Mouse (Mus musculus) stomach, postnatal 0 days (tissue): ENCODE results near the gene Tmem248. TPM values are rescaled to one million over a fixed set of nuclear protein-coding genes. Genes with fewer than 3 reads are reported as not detected.

Experiments
- ATAC-seq: fragments of 200-750 bp; cut with Nextera tagmentation; 2 replicates; pipeline ENCODE4 v1.8.0; 2017; ENCODE audit not compliant: low FRiP score, low TSS enrichment
- DNase-seq: peaks from one replicate; pipeline ENCODE4 v3.0.0-alpha.2; 2016; ENCODE audit warnings: low spot score
- H3K27ac ChIP-seq: fragments of 300-500 bp; sonication (generic); replicated peaks from 2 replicates; pipeline ENCODE4 v1.5.1; 2014; ENCODE audit warnings: mild to moderate bottlenecking, control low read depth
- H3K27me3 ChIP-seq: fragments of 300-500 bp; sonication (generic); 2 replicates; pipeline ENCODE4 v1.6.1; 2014; ENCODE audit warnings: low read length; ENCODE audit not compliant: control insufficient read depth, insufficient read depth
- H3K36me3 ChIP-seq: fragments of 300-500 bp; sonication (generic); 2 replicates; pipeline ENCODE4 v1.6.1; 2014; ENCODE audit warnings: low read length, mixed read lengths; ENCODE audit not compliant: control insufficient read depth, insufficient read depth
- H3K4me1 ChIP-seq: fragments of 300-500 bp; sonication (generic); replicated peaks from 2 replicates; pipeline ENCODE4 v1.6.1; 2014; ENCODE audit warnings: antibody characterized with exemption; ENCODE audit not compliant: control insufficient read depth, insufficient read depth
- H3K4me2 ChIP-seq: fragments of 300-500 bp; sonication (generic); replicated peaks from 2 replicates; pipeline ENCODE4 v1.6.1; 2014; ENCODE audit warnings: low read depth, mild to moderate bottlenecking, control low read depth, moderate library complexity
- H3K4me3 ChIP-seq: fragments of 300-500 bp; sonication (generic); 2 replicates; pipeline ENCODE4 v1.5.1; 2014; ENCODE audit warnings: low read depth, low read length, control low read depth
- H3K9ac ChIP-seq: fragments of 300-500 bp; sonication (generic); 2 replicates; pipeline ENCODE4 v1.6.1; 2014; ENCODE audit warnings: mild to moderate bottlenecking, low read length, control low read depth, mixed read lengths
- H3K9me3 ChIP-seq: fragments of 300-500 bp; sonication (generic); 2 replicates; pipeline ENCODE4 v1.6.1; 2016; ENCODE audit warnings: low read length; ENCODE audit not compliant: control insufficient read depth
- CTCF ChIP-seq: IDR thresholded peaks from 2 replicates; pipeline ENCODE4 v1.5.1; 2016; ENCODE audit warnings: antibody characterized with exemption, low read depth, mild to moderate bottlenecking, moderate library complexity
- EP300 ChIP-seq: optimal IDR thresholded peaks from 2 replicates; pipeline ENCODE3; 2016; ENCODE audit warnings: antibody characterized with exemption
- WGBS: fragments of 180-500 bp; shearing (Covaris S2); extraction: QIAGEN DNeasy Blood & Tissue Kit; methylation state at CpG from one replicate; pipeline ENCODE4 v1.1.7; 2014; 5-methylcytosine and 5-hydroxymethylcytosine counted together
- polyA plus RNA-seq: library from polyadenylated mRNA; unstranded; fragments of >200 nt; fragmentation: Nextera tagmentation; extraction: Ambion mirVana; gene quantifications from 2 replicates; pipeline ENCODE4 v1.2.1, GENCODE M21; 2015

Tmem248 gene
- polyA plus RNA-seq, 1 experiment from 2014 or later: 33.2 TPM

GRCm38 (mm10) chr5:130266651-130267050, 49.8 kb downstream of the Tmem248 start:
- H3K27me3 ChIP-seq: no peaks in the 10 kb centered on the region
- TF ChIP-seq CTCF (peak; percentile 61), EP300 (no peak)
- H3K27ac ChIP-seq: no peak overlapping the region
- 81% methylated on average over 7 of the region's 7 CpGs for WGBS
- peaks cover 13% of the 10 kb centered on the region; the same call in 1 of the 2 replicates for H3K36me3 ChIP-seq
- H3K4me1 ChIP-seq: no peaks in the 10 kb centered on the region
- no peaks in the 10 kb centered on the region for H3K9me3 ChIP-seq
- H3K4me2 ChIP-seq: no peak overlapping the region
- H3K9ac ChIP-seq: no peak overlapping the region
- DNase-seq: peak; percentile 44
- H3K4me3 ChIP-seq: no peak overlapping the region
- ATAC-seq: no peak

GRCm38 (mm10) chr5:130267316-130267715, 50.4 kb downstream of the Tmem248 start:
- ATAC-seq (no peak), DNase-seq (peak; percentile 33)
- H3K4me3 ChIP-seq: no peak overlapping the region
- H3K4me1 ChIP-seq: no peaks in the 10 kb centered on the region
- no peak overlapping the region for H3K9ac ChIP-seq
- H3K36me3 ChIP-seq: peaks cover 13% of the 10 kb centered on the region; the same call in 1 of the 2 replicates
- 74% methylated on average over 1 of the region's 1 CpGs for WGBS
- no peak overlapping the region for H3K4me2 ChIP-seq
- no peaks in the 10 kb centered on the region for H3K9me3 ChIP-seq
- no peak overlapping the region for H3K27ac ChIP-seq
- H3K27me3 ChIP-seq: no peaks in the 10 kb centered on the region
- TF ChIP-seq EP300 (no peak), CTCF (peak; percentile 75)

- H3K36me3 ChIP-seq: peaks cover 13% of the 10 kb centered on the region; the same call in 1 of the 2 replicates
- no peak overlapping the region for H3K27ac ChIP-seq
- DNase-seq (no peak), ATAC-seq (no peak)
- TF ChIP-seq CTCF (no peak), EP300 (no peak)
- H3K27me3 ChIP-seq: no peaks in the 10 kb centered on the region
- H3K9ac ChIP-seq: no peak overlapping the region
- H3K9me3 ChIP-seq: no peaks in the 10 kb centered on the region
- no peak overlapping the region for H3K4me3 ChIP-seq
- 70% methylated on average over 11 of the region's 11 CpGs for WGBS
- no peak overlapping the region for H3K4me2 ChIP-seq
- H3K4me1 ChIP-seq: no peaks in the 10 kb centered on the region
Observed at GRCm38 (mm10) chr5:130268976-130269375, 52.1 kb downstream of the Tmem248 start.

GRCm38 (mm10) chr5:130272344-130272743, 55.5 kb downstream of the Tmem248 start:
- DNase-seq (no peak), ATAC-seq (no peak)
- Histone ChIP-seq H3K4me3 (no peak overlapping the region), H3K4me1 (no peaks in the 10 kb centered on the region), H3K9me3 (no peaks in the 10 kb centered on the region), H3K4me2 (no peak overlapping the region), H3K27me3 (no peaks in the 10 kb centered on the region), H3K36me3 (peaks cover 7% of the 10 kb centered on the region; the same call in 1 of the 2 replicates), H3K27ac (no peak overlapping the region), H3K9ac (no peak overlapping the region)
- WGBS: 100% methylated on average over 1 of the region's 1 CpGs
- peak; percentile 56 for TF ChIP-seq CTCF
- TF ChIP-seq EP300: no peak

GRCm38 (mm10) chr5:130273046-130273445, 56.2 kb downstream of the Tmem248 start:
- Histone ChIP-seq H3K4me2 (no peak overlapping the region), H3K36me3 (0 out of 2 replicates have a peak, but pooled peaks cover 3% of the 10 kb centered on the region), H3K9ac (no peak overlapping the region), H3K27me3 (no peaks in the 10 kb centered on the region), H3K27ac (no peak overlapping the region), H3K4me3 (no peak overlapping the region), H3K9me3 (no peaks in the 10 kb centered on the region), H3K4me1 (no peaks in the 10 kb centered on the region)
- peak; percentile 33 for DNase-seq
- 53% methylated on average over 6 of the region's 6 CpGs for WGBS
- peak; percentile 83 for ATAC-seq
- TF ChIP-seq CTCF (no peak), EP300 (no peak)

- ATAC-seq (no peak), DNase-seq (no peak)
- no peak overlapping the region for H3K4me3 ChIP-seq
- H3K9ac ChIP-seq: no peak overlapping the region
- no peaks in the 10 kb centered on the region for H3K27me3 ChIP-seq
- H3K4me2 ChIP-seq: no peak overlapping the region
- H3K4me1 ChIP-seq: no peaks in the 10 kb centered on the region
- H3K36me3 ChIP-seq: 0 out of 2 replicates have a peak, but pooled peaks cover 3% of the 10 kb centered on the region
- no peak overlapping the region for H3K27ac ChIP-seq
- no peaks in the 10 kb centered on the region for H3K9me3 ChIP-seq
- WGBS: 48% methylated on average over 4 of the region's 4 CpGs
- TF ChIP-seq EP300 (no peak), CTCF (peak; percentile 84)
Observed at GRCm38 (mm10) chr5:130275509-130275908, 58.6 kb downstream of the Tmem248 start.
